Mouse (Mus musculus) lung, adult 2 months (tissue): ENCODE measurements around the gene Lcp1.

ENCODE experiments used
- CTCF ChIP-seq: fragments of 200-500 bp; IDR thresholded peaks from 2 replicates; pipeline ENCODE4 v1.5.1; 2011; ENCODE audit warnings: mild to moderate bottlenecking, low read length, control low read depth; ENCODE audit not compliant: insufficient read depth
- POLR2A ChIP-seq: fragments of 200-500 bp; IDR thresholded peaks from 2 replicates; pipeline ENCODE4 v1.6.1; 2011; ENCODE audit warnings: low read depth, mild to moderate bottlenecking, control low read depth, low read length, borderline replicate concordance; ENCODE audit errors: extremely low read depth

DNA sequence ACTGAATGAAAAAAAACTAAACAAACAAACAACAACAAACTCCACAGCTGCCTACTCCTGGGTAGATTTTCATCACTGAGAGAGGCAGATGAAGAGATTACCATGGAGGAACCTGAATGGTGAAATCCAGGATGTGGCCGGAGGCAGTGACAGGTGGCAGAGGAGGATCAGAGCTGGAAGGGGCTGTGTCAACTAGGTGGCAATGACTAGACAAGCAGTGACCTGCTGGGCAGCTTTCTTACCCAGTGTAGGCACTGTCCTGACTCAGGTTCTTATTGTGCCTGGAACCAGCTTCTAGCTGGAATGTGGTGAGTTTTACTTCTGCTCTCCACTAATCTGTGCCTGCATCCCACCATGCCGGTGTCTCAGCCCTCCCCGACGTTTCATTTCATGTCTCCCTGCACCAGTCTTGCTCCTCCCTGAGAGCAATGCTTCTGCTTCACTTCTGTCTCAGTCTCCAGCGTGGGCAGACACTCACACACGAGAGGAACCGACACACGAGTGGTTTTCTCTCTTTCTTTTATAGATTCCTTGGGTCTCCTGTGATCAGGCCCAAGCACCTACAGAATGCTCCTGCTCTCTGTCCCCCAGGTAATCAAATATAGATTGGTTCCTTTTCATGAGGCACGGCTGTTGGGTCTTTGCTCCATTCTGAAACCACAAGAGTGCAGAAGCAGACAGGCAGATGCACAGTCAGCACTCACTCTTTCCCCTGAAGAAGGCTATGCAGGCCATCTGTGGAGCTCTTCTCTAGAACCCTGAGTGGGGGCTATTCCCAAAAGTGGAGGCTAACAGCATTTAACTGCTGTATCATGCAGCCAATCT is 44.0 kb downstream of the Lcp1 start:
- TF ChIP-seq CTCF = no peak
- TF ChIP-seq POLR2A = no peak
